Mouse (Mus musculus): Measurements from ENCODE around the gene Cyp21a1. TPM values are rescaled to one million over a fixed set of nuclear protein-coding genes. Genes with fewer than 3 reads are reported as not detected.
"Not testable (repeated sequence)": the region's sequence is repeated elsewhere in the genome, so short reads cannot be mapped to it uniquely, and the experiment has no call there.

The Cyp21a1 gene
- polyA plus RNA-seq, 1 experiment: 0.67 TPM

GRCm38 (mm10) chr17:34799531-34799925, 4.8 kb downstream of the Cyp21a1 start:
- H3K4me3 ChIP-seq (ENCODE audit: low read depth, low read length): no peak overlapping the region
- H3K4me1 ChIP-seq (ENCODE audit: control insufficient read depth, insufficient read depth, insufficient read length, low read length): no peaks in the 10 kb centered on the region
- no peak for TF ChIP-seq CTCF (IDR thresholded peaks at IDR 0.05; ENCODE audit: extremely low read depth, insufficient read length, insufficient replicate concordance, low read depth, low read length)
- TF ChIP-seq POLR2A (IDR thresholded peaks at IDR 0.05; ENCODE audit: low read depth, low read length): no peak
- no peaks in the 10 kb centered on the region for H3K36me3 ChIP-seq (ENCODE audit: control insufficient read depth, insufficient read depth, low read length)
- H3K27ac ChIP-seq (ENCODE audit: insufficient read depth, low read depth, low read length): no peak overlapping the region
- no peaks in the 10 kb centered on the region for H3K27me3 ChIP-seq (ENCODE audit: control insufficient read depth, insufficient read depth, low read length)
- 73% methylated on average over 4 of the region's 4 CpGs for WGBS

DNA sequence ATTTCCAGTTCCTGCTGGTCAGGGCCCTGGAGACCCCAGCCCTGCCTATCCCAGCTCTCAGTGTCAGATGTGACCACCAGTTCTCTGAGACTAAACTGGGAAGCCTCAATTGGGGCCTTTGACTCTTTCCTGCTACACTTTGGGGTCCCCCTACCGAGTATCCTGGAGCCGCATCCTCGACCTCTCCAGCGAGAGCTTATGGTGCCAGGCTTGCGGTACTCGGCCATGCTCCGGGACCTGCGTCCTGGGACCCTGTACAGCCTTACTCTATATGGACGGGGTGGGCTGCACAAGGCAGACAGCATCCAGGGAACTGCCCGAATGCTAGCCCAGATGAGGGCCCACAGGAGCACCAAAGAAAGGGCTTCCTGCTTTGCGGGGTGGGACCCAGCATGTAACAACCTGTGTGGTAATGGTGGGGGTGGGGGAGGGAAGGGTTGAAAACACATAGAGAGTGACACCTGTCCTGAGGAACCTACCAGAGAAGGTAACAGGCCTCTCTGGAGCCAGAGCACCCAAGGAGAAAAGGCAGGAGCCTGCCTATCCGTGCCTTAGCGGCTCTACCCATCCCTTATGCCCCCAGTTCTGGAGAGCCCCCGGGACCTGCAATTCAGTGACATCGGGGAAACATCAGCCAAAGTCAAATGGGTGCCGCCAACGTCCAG, 5.4 kb downstream of the Cyp21a1 start:
- H3K27me3 ChIP-seq (ENCODE audit: control insufficient read depth, insufficient read depth, low read length): no peaks in the 10 kb centered on the region
- no peaks in the 10 kb centered on the region for H3K4me1 ChIP-seq (ENCODE audit: control insufficient read depth, insufficient read depth, insufficient read length, low read length)
- no peak overlapping the region for H3K27ac ChIP-seq (ENCODE audit: insufficient read depth, low read depth, low read length)
- no peaks in the 10 kb centered on the region for H3K36me3 ChIP-seq (ENCODE audit: control insufficient read depth, insufficient read depth, low read length)
- H3K4me3 ChIP-seq (ENCODE audit: low read depth, low read length): no peak overlapping the region
- TF ChIP-seq CTCF (IDR thresholded peaks at IDR 0.05; ENCODE audit: extremely low read depth, insufficient read length, insufficient replicate concordance, low read depth, low read length) (no peak), POLR2A (IDR thresholded peaks at IDR 0.05; ENCODE audit: low read depth, low read length) (no peak)
- 92% methylated on average over 17 of the region's 17 CpGs for WGBS

DNA sequence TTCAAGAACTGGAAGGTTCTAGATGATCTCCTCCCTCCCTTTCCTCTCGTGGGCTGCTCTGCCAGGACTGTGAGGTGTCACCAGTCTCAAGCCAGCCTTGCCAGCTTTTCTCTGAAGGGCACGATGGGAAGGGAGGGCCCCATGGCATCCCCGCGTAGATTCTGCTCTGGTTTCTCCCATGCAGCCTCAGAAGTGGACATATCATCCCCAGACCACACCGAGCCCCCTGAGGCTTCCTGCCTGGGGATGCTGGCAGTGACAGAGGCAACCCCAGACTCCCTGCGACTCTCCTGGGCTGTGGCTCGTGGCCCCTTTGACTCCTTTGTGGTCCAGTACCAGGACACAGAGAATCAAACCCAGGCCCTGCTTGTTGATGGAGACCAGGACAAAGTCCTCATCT, 6.3 kb downstream of the Cyp21a1 start:
- H3K4me1 ChIP-seq (ENCODE audit: control insufficient read depth, insufficient read depth, insufficient read length, low read length); H3K27ac ChIP-seq (ENCODE audit: insufficient read depth, low read depth, low read length); H3K27me3 ChIP-seq (ENCODE audit: control insufficient read depth, insufficient read depth, low read length); H3K4me3 ChIP-seq (ENCODE audit: low read depth, low read length); H3K36me3 ChIP-seq (ENCODE audit: control insufficient read depth, insufficient read depth, low read length): not testable (repeated sequence)
- 80% methylated on average over 7 of the region's 7 CpGs for WGBS

- H3K36me3 ChIP-seq (ENCODE audit: control insufficient read depth, insufficient read depth, low read length); H3K4me3 ChIP-seq (ENCODE audit: low read depth, low read length); H3K27me3 ChIP-seq (ENCODE audit: control insufficient read depth, insufficient read depth, low read length); H3K4me1 ChIP-seq (ENCODE audit: control insufficient read depth, insufficient read depth, insufficient read length, low read length); H3K27ac ChIP-seq (ENCODE audit: insufficient read depth, low read depth, low read length): not testable (repeated sequence)
- 86% methylated on average over 10 of the region's 10 CpGs for WGBS
Measured at GRCm38 (mm10) chr17:34797211-34797995, 7.0 kb downstream of the Cyp21a1 start.

DNA sequence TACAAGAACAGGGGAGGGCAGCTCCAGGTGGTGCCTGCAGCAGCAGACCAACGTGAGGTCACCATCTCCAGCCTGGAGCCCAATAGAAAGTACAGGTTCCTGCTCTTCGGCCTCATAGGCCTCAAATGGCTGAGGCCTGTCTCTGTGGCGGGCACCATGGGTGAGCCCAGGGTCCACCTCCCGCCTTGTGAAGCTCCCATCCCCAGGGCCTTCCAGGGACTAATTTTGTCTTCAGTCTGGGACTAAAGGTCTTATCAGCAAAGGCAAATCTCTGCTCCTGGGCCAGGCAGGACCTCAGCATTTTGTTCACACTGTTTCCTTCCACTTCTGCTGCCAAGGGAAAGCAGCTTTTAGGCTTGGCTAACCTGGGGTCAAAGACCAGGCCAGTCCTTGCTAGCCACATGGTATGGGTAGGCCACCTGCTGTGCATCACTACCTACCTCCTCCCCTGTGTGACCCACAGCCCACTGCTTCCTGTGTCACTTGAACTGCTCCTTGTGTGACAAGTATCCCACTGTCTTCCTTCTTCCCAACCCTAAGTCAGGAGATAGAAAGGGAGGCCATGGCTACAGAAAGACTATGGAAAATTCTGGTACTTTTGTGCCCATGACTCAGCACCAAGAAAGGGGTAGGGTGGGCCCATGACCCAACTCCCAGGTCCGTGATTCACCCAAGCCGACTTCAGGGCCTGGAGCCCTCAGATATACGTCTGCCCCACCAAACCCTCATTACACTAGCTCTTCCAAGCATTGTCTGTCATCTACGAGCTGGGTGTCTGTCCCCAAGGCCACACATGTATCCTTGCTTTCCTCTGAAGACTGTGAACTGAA, 7.8 kb downstream of the Cyp21a1 start:
- no peaks in the 10 kb centered on the region for H3K27me3 ChIP-seq (ENCODE audit: control insufficient read depth, insufficient read depth, low read length)
- H3K36me3 ChIP-seq (ENCODE audit: control insufficient read depth, insufficient read depth, low read length): no peaks in the 10 kb centered on the region
- TF ChIP-seq CTCF (IDR thresholded peaks at IDR 0.05; ENCODE audit: extremely low read depth, insufficient read length, insufficient replicate concordance, low read depth, low read length) (no peak), POLR2A (IDR thresholded peaks at IDR 0.05; ENCODE audit: low read depth, low read length) (no peak)
- H3K4me1 ChIP-seq (ENCODE audit: control insufficient read depth, insufficient read depth, insufficient read length, low read length): no peaks in the 10 kb centered on the region
- no peak overlapping the region for H3K4me3 ChIP-seq (ENCODE audit: low read depth, low read length)
- no peak overlapping the region for H3K27ac ChIP-seq (ENCODE audit: insufficient read depth, low read depth, low read length)
- WGBS: 81% methylated on average over 8 of the region's 8 CpGs

- TF ChIP-seq POLR2A (IDR thresholded peaks at IDR 0.05; ENCODE audit: low read depth, low read length) (no peak), CTCF (IDR thresholded peaks at IDR 0.05; ENCODE audit: extremely low read depth, insufficient read length, insufficient replicate concordance, low read depth, low read length) (peak; percentile 38; the same call in 1 of the 2 replicates)
Measured at GRCm38 (mm10) chr17:34795633-34796032, 8.7 kb downstream of the Cyp21a1 start.

GRCm38 (mm10) chr17:34795016-34795415, 9.3 kb downstream of the Cyp21a1 start:
- no peaks in the 10 kb centered on the region for H3K36me3 ChIP-seq (ENCODE audit: control insufficient read depth, insufficient read depth, low read length)
- no peak overlapping the region for H3K27ac ChIP-seq (ENCODE audit: insufficient read depth, low read depth, low read length)
- H3K4me3 ChIP-seq (ENCODE audit: low read depth, low read length): no peak overlapping the region
- no peak for TF ChIP-seq CTCF (IDR thresholded peaks at IDR 0.05; ENCODE audit: extremely low read depth, insufficient read length, insufficient replicate concordance, low read depth, low read length)
- no peak for TF ChIP-seq POLR2A (IDR thresholded peaks at IDR 0.05; ENCODE audit: low read depth, low read length)
- 82% methylated on average over 10 of the region's 10 CpGs for WGBS
- no peaks in the 10 kb centered on the region for H3K27me3 ChIP-seq (ENCODE audit: control insufficient read depth, insufficient read depth, low read length)
- H3K4me1 ChIP-seq (ENCODE audit: control insufficient read depth, insufficient read depth, insufficient read length, low read length): no peaks in the 10 kb centered on the region

More at GRCm38 (mm10) chr17:34795633-34796032, 8.7 kb downstream of the Cyp21a1 start:
- no peaks in the 10 kb centered on the region for H3K27me3 ChIP-seq (ENCODE audit: control insufficient read depth, insufficient read depth, low read length)
- no peak overlapping the region for H3K4me3 ChIP-seq (ENCODE audit: low read depth, low read length)
- no peaks in the 10 kb centered on the region for H3K36me3 ChIP-seq (ENCODE audit: control insufficient read depth, insufficient read depth, low read length)
- no peak overlapping the region for H3K27ac ChIP-seq (ENCODE audit: insufficient read depth, low read depth, low read length)
- WGBS: 68% methylated on average over 9 of the region's 9 CpGs
- no peaks in the 10 kb centered on the region for H3K4me1 ChIP-seq (ENCODE audit: control insufficient read depth, insufficient read depth, insufficient read length, low read length)
